Mouse (Mus musculus): ENCODE data around the gene Cep112. TPM values are rescaled to one million over a fixed set of nuclear protein-coding genes. Genes with fewer than 3 reads are reported as not detected.

Gene Cep112
- polyA plus RNA-seq, 1 experiment = 17.0 TPM

DNA sequence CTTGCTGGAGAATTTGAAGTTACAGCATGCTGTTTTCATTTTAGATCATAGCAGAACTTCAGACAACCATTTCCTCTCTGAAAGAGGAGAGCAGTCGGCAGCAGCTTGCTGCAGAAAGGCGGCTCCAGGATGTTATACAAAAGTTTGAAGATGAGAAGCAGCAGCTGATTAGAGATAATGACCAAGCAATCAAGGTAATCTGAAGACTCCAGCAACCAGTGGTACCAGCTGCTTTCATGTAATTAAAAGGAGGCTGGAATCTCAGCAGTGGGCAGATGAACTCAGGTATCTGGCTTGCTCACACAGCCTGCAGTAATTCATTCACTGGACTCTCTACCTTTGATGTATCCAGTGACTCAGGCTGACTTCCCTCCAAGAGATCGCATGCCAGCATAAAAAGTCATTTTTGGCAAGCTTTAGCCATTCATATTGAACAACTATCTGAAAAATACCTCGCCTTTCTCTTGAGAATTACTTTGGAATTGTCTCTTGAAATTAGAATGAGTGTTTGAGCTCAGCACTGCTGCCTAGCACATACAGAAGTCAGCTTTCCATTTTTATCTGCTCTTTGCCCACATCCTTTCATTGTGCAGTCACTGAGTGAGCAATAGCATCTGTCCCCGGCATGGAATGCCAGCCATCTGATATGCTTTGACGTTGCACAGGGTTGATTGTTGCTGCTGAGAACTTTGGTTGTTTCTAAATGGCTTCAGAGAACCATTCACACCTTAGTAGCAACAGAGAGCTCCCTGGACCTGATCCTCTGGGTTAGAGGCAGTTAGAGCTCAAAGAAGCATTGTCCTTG lies 332.8 kb downstream of the Cep112 start:
- H3K4me1 ChIP-seq (ENCODE audit: control insufficient read depth, insufficient read depth, low read length) = no peaks in the 10 kb centered on the region
- H3K9ac ChIP-seq (ENCODE audit: low read depth, poor library complexity, severe bottlenecking) = no peak overlapping the region
- no peaks in the 10 kb centered on the region for H3K27me3 ChIP-seq (ENCODE audit: control insufficient read depth, insufficient read depth, low read length, poor library complexity, severe bottlenecking)
- no peak overlapping the region for H3K4me3 ChIP-seq (ENCODE audit: low read depth, low read length)
- H3K27ac ChIP-seq (ENCODE audit: insufficient read depth, low read length) = no peak overlapping the region
- H3K36me3 ChIP-seq (ENCODE audit: control insufficient read depth, insufficient read depth, low read length, poor library complexity, severe bottlenecking) = no peaks in the 10 kb centered on the region
- H3K9me3 ChIP-seq (replicated peaks; ENCODE audit: control insufficient read depth, insufficient read depth, low read length, poor library complexity, severe bottlenecking) = peaks cover 8% of the 10 kb centered on the region; the same call in 1 of the 2 replicates
- TF ChIP-seq CTCF (IDR thresholded peaks at IDR 0.05; ENCODE audit: low read depth, low read length) = no peak

DNA sequence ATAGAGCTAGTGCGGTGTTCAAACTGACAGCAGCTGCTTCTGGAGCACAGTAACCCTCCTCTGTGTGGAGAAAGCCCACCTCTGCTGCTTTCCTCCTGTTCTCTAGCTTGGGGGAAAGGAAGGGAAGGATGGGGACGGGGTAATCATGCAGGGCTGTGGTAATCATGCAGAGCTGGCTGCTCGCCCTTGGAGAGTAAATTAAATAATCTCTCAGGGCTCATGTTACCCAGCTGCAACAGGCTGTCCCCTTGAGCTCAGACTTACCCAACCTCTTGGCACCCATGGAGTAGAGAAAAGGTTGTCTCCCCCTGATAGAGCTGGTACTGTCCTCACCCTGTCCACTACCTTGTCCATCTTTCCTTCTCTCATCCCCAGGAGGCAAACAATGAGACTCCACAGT lies 345.1 kb downstream of the Cep112 start:
- TF ChIP-seq EP300 (IDR thresholded peaks at IDR 0.05; ENCODE audit: insufficient read depth, low read depth, low read length) = no peak
- TF ChIP-seq POLR2A (IDR thresholded peaks at IDR 0.05; ENCODE audit: insufficient read depth, low read length) = no peak
- TF ChIP-seq CTCF (IDR thresholded peaks at IDR 0.05; ENCODE audit: low read depth, low read length) = no peak
- Histone ChIP-seq H3K27me3 (ENCODE audit: control insufficient read depth, insufficient read depth, low read length, poor library complexity, severe bottlenecking) (no peaks in the 10 kb centered on the region; the same call in 1 of the 2 replicates), H3K27ac (ENCODE audit: insufficient read depth, low read length) (no peak overlapping the region), H3K4me1 (ENCODE audit: control insufficient read depth, insufficient read depth, low read length) (no peaks in the 10 kb centered on the region), H3K9ac (ENCODE audit: low read depth, poor library complexity, severe bottlenecking) (no peak overlapping the region), H3K4me3 (ENCODE audit: low read depth, low read length) (no peak overlapping the region), H3K36me3 (ENCODE audit: control insufficient read depth, insufficient read depth, low read length, poor library complexity, severe bottlenecking) (no peaks in the 10 kb centered on the region), H3K9me3 (replicated peaks; ENCODE audit: control insufficient read depth, insufficient read depth, low read length, poor library complexity, severe bottlenecking) (no peaks in the 10 kb centered on the region)

- Histone ChIP-seq H3K27me3 (ENCODE audit: control insufficient read depth, insufficient read depth, low read length, poor library complexity, severe bottlenecking) (no peaks in the 10 kb centered on the region; the same call in 1 of the 2 replicates), H3K9me3 (replicated peaks; ENCODE audit: control insufficient read depth, insufficient read depth, low read length, poor library complexity, severe bottlenecking) (no peaks in the 10 kb centered on the region), H3K9ac (ENCODE audit: low read depth, poor library complexity, severe bottlenecking) (no peak overlapping the region), H3K4me1 (ENCODE audit: control insufficient read depth, insufficient read depth, low read length) (no peaks in the 10 kb centered on the region), H3K27ac (ENCODE audit: insufficient read depth, low read length) (no peak overlapping the region), H3K4me3 (ENCODE audit: low read depth, low read length) (no peak overlapping the region), H3K36me3 (ENCODE audit: control insufficient read depth, insufficient read depth, low read length, poor library complexity, severe bottlenecking) (no peaks in the 10 kb centered on the region)
- TF ChIP-seq POLR2A (IDR thresholded peaks at IDR 0.05; ENCODE audit: insufficient read depth, low read length) (no peak), CTCF (IDR thresholded peaks at IDR 0.05; ENCODE audit: low read depth, low read length) (no peak), EP300 (IDR thresholded peaks at IDR 0.05; ENCODE audit: insufficient read depth, low read depth, low read length) (no peak)
Measured at GRCm38 (mm10) chr11:108774019-108774670, 349.2 kb downstream of the Cep112 start.

- H3K27ac ChIP-seq (ENCODE audit: insufficient read depth, low read length) = no peak overlapping the region
Measured at GRCm38 (mm10) chr11:108777158-108777557, 352.2 kb downstream of the Cep112 start.

DNA sequence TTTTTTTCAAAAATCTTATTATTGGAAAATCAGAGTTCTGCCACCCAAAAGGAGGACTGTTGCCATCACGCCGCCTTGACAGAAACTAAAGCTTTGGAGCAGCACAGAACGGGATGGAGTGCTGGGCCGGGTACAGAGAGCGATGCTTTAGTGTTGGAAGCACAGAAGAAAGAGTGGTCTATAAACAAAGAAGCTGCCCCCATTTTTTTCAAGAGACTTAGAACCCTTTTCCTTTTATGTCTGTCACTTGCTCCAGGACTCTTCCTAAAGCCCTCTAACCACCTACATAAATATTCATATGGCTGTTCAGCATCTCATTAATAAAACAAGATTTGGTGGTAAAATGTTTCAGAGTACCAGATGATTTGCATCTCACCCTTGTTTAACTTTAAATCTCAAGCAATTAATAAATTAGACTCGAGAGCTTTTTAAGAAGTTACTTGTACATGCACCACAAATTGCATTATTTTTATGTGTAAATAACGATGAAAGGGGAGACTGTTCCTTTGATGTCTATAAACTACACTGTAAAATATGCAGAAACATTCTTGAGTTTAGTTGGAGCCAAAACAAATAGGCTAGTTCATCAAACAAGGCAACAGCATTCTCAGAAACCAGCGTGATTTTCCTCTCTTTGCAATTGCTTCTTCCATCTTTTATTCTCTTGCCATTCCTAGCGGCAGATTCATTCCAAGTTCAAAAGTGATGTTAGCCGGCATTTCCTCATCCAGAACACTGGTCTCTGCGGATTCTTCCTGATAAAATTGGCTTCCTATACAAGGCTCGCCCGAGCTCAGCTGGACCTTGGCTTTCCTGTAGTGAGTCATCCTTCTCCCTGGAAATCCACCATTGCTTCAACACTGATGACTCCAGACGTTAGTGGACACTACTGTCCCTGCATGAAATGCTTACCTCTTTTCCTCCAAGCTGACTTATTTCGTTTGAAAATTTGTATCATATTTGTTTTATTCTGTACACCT lies 355.6 kb downstream of the Cep112 start:
- H3K27ac ChIP-seq (ENCODE audit: insufficient read depth, low read length) = no peak overlapping the region
- H3K9ac ChIP-seq (ENCODE audit: low read depth, poor library complexity, severe bottlenecking) = no peak overlapping the region
- H3K4me3 ChIP-seq (ENCODE audit: low read depth, low read length) = no peak overlapping the region
- H3K27me3 ChIP-seq (ENCODE audit: control insufficient read depth, insufficient read depth, low read length, poor library complexity, severe bottlenecking) = no peaks in the 10 kb centered on the region
- TF ChIP-seq CTCF (IDR thresholded peaks at IDR 0.05; ENCODE audit: low read depth, low read length) (no peak), POLR2A (IDR thresholded peaks at IDR 0.05; ENCODE audit: insufficient read depth, low read length) (no peak), EP300 (IDR thresholded peaks at IDR 0.05; ENCODE audit: insufficient read depth, low read depth, low read length) (no peak)
- no peaks in the 10 kb centered on the region for H3K9me3 ChIP-seq (replicated peaks; ENCODE audit: control insufficient read depth, insufficient read depth, low read length, poor library complexity, severe bottlenecking)
- no peaks in the 10 kb centered on the region for H3K4me1 ChIP-seq (ENCODE audit: control insufficient read depth, insufficient read depth, low read length)
- no peaks in the 10 kb centered on the region for H3K36me3 ChIP-seq (ENCODE audit: control insufficient read depth, insufficient read depth, low read length, poor library complexity, severe bottlenecking)

More at GRCm38 (mm10) chr11:108777158-108777557, 352.2 kb downstream of the Cep112 start:
- no peak overlapping the region for H3K4me3 ChIP-seq (ENCODE audit: low read depth, low read length)
- no peaks in the 10 kb centered on the region for H3K9me3 ChIP-seq (replicated peaks; ENCODE audit: control insufficient read depth, insufficient read depth, low read length, poor library complexity, severe bottlenecking)
- TF ChIP-seq EP300 (IDR thresholded peaks at IDR 0.05; ENCODE audit: insufficient read depth, low read depth, low read length) (no peak), POLR2A (IDR thresholded peaks at IDR 0.05; ENCODE audit: insufficient read depth, low read length) (no peak), CTCF (IDR thresholded peaks at IDR 0.05; ENCODE audit: low read depth, low read length) (no peak)
- H3K27me3 ChIP-seq (ENCODE audit: control insufficient read depth, insufficient read depth, low read length, poor library complexity, severe bottlenecking) = no peaks in the 10 kb centered on the region
- H3K36me3 ChIP-seq (ENCODE audit: control insufficient read depth, insufficient read depth, low read length, poor library complexity, severe bottlenecking) = no peaks in the 10 kb centered on the region
- H3K4me1 ChIP-seq (ENCODE audit: control insufficient read depth, insufficient read depth, low read length) = no peaks in the 10 kb centered on the region
- no peak overlapping the region for H3K9ac ChIP-seq (ENCODE audit: low read depth, poor library complexity, severe bottlenecking)

All from ES-Bruce4 (cell line).